Mouse (Mus musculus): Measurements from ENCODE around the gene Plpp3. TPM values are rescaled to one million over a fixed set of nuclear protein-coding genes. Genes with fewer than 3 reads are reported as not detected.

The Plpp3 gene
- polyA plus RNA-seq, 1 experiment from 2014 or later: 62.4 TPM

DNA sequence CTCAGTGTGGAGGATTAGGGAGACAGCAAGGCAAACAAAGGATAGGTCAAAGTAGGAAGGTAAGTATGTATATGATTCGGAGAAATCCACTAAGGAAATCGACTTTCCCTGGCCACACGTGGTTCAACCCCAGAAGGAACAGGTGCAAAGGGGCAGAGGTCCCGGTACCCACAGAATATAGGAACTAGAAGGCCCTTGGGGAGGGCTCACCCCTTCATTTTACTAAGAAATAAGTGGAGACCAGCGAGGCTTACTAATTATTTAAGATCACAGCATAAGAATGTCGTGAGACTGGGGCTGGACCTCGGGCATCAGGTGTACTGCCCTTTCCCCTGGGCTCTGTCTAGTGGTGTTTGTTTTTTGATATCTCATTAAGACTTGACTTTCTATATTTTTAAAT is 89.2 kb downstream of the Plpp3 start:
- DNase-seq (no peak), ATAC-seq (ENCODE audit: low FRiP score, low TSS enrichment) (no peak; the same call in 1 of the 2 replicates)
- Histone ChIP-seq H3K36me3 (ENCODE audit: control insufficient read depth, insufficient read depth, low read length) (no peaks in the 10 kb centered on the region), H3K4me1 (ENCODE audit: control insufficient read depth, insufficient read depth, low read length) (peaks cover 10% of the 10 kb centered on the region), H3K27ac (replicated peaks; ENCODE audit: low read depth, low read length) (no peak overlapping the region), H3K27me3 (ENCODE audit: control insufficient read depth, insufficient read depth, low read length) (no peaks in the 10 kb centered on the region), H3K4me2 (ENCODE audit: low read length) (no peak overlapping the region; the same call in 1 of the 2 replicates), H3K9me3 (ENCODE audit: control insufficient read depth, low read length) (no peaks in the 10 kb centered on the region), H3K4me3 (replicated peaks; ENCODE audit: low read depth, low read length) (no peak overlapping the region), H3K9ac (replicated peaks; ENCODE audit: low read length) (no peak overlapping the region)
- WGBS: 58% methylated on average over 7 of the region's 7 CpGs

DNA sequence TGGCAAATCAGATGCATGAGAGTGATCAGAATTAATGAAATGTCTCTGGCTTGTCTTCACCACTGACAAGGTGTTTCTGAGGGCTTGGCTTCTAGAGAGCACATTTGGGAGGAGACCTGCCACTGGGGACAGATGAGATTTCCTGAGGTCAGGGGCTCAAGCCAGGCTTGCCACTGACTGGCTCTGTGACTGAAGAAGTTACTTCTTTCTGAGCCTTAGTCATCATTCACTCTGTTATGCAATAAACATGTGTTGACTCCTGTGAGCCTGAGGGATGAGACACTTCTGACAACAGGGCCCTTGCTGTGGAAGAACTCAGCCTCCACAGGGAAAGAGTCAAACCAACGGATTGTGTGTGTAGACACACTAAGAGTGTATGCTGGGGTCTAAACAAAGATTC is 91.0 kb downstream of the Plpp3 start:
- Histone ChIP-seq H3K4me2 (ENCODE audit: low read length) (no peak overlapping the region), H3K4me3 (replicated peaks; ENCODE audit: low read depth, low read length) (no peak overlapping the region), H3K27ac (replicated peaks; ENCODE audit: low read depth, low read length) (no peak overlapping the region), H3K4me1 (ENCODE audit: control insufficient read depth, insufficient read depth, low read length) (peaks cover 10% of the 10 kb centered on the region), H3K9me3 (ENCODE audit: control insufficient read depth, low read length) (no peaks in the 10 kb centered on the region), H3K9ac (replicated peaks; ENCODE audit: low read length) (no peak overlapping the region), H3K36me3 (ENCODE audit: control insufficient read depth, insufficient read depth, low read length) (no peaks in the 10 kb centered on the region), H3K27me3 (ENCODE audit: control insufficient read depth, insufficient read depth, low read length) (no peaks in the 10 kb centered on the region)
- no peak for ATAC-seq (ENCODE audit: low FRiP score, low TSS enrichment)
- WGBS: 100% methylated on average over 1 of the region's 1 CpGs
- no peak for DNase-seq

DNA sequence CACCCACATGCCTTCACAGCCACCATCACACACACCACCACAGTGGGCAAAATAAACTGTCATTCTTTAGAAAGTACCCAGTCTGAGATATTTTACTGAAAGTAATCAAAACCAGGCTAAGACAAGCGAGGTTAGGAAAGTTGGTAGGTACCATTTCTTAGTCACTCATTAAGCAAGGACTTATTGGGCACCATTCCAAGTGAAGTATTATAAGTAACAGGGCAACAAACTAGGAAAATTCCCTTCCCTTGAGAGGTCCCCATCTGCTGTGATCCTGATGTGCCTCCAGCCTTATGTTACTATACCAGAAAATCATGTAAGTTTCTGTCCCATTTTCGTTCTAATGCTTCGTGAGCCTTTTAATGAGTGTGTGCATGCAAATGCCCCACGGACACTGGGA is 92.1 kb downstream of the Plpp3 start:
- H3K9me3 ChIP-seq (ENCODE audit: control insufficient read depth, low read length): no peaks in the 10 kb centered on the region
- no peak for DNase-seq
- no peak overlapping the region for H3K4me2 ChIP-seq (ENCODE audit: low read length)
- H3K4me3 ChIP-seq (replicated peaks; ENCODE audit: low read depth, low read length): no peak overlapping the region
- 77% methylated on average over 4 of the region's 4 CpGs for WGBS
- H3K27me3 ChIP-seq (ENCODE audit: control insufficient read depth, insufficient read depth, low read length): no peaks in the 10 kb centered on the region
- no peak overlapping the region for H3K27ac ChIP-seq (replicated peaks; ENCODE audit: low read depth, low read length)
- no peaks in the 10 kb centered on the region for H3K36me3 ChIP-seq (ENCODE audit: control insufficient read depth, insufficient read depth, low read length)
- H3K9ac ChIP-seq (replicated peaks; ENCODE audit: low read length): no peak overlapping the region
- H3K4me1 ChIP-seq (ENCODE audit: control insufficient read depth, insufficient read depth, low read length): peaks cover 10% of the 10 kb centered on the region
- ATAC-seq (ENCODE audit: low FRiP score, low TSS enrichment): no peak

DNA sequence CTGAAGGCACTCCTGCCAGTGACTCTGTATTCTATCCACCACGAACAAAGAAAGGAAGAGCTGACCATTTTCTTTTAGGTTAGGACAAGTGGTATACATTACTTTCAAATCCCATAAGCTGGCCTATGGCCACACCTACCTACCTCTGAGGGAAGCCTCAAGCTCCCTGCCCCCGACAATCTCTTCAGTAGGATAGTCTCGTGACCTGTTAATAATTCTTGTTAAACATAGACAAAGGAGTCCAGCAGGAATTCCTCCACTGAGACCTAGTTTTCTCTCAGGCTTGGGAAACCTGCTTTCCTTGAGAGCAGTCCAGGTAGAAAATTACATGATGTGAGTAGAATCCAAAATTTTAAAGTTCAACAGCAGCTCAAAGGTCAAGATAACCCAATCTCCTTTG is 93.8 kb downstream of the Plpp3 start:
- Histone ChIP-seq H3K9ac (replicated peaks; ENCODE audit: low read length) (no peak overlapping the region), H3K27ac (replicated peaks; ENCODE audit: low read depth, low read length) (no peak overlapping the region), H3K27me3 (ENCODE audit: control insufficient read depth, insufficient read depth, low read length) (no peaks in the 10 kb centered on the region), H3K4me2 (ENCODE audit: low read length) (no peak overlapping the region), H3K36me3 (ENCODE audit: control insufficient read depth, insufficient read depth, low read length) (no peaks in the 10 kb centered on the region), H3K4me3 (replicated peaks; ENCODE audit: low read depth, low read length) (no peak overlapping the region), H3K4me1 (ENCODE audit: control insufficient read depth, insufficient read depth, low read length) (no peaks in the 10 kb centered on the region), H3K9me3 (ENCODE audit: control insufficient read depth, low read length) (no peaks in the 10 kb centered on the region)
- WGBS: 90% methylated on average over 3 of the region's 3 CpGs
- ATAC-seq (ENCODE audit: low FRiP score, low TSS enrichment) (no peak), DNase-seq (no peak)

DNA sequence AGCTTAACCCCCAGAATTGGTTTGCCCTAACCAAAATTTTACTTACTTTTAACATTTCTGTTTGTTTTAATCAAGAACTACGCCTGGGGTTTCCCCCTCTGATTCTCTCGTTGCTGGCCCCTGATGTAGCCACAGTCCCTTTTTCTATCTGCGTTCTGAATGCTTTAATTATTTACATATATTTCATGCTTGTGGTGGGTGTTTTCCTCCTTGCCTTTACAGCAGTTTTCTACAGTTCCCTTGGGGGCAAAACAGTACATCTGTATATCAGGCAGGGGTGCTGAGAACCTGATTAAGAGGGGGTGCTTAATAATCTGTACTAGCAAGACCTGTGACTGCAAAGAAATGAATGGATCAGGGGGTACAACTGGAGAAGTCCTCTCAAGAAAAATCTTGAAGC is 94.9 kb downstream of the Plpp3 start:
- no peak overlapping the region for H3K4me3 ChIP-seq (replicated peaks; ENCODE audit: low read depth, low read length)
- no peak overlapping the region for H3K4me2 ChIP-seq (ENCODE audit: low read length)
- no peaks in the 10 kb centered on the region for H3K4me1 ChIP-seq (ENCODE audit: control insufficient read depth, insufficient read depth, low read length)
- H3K9ac ChIP-seq (replicated peaks; ENCODE audit: low read length): no peak overlapping the region
- ATAC-seq (ENCODE audit: low FRiP score, low TSS enrichment) (no peak), DNase-seq (no peak)
- no peak overlapping the region for H3K27ac ChIP-seq (replicated peaks; ENCODE audit: low read depth, low read length)
- H3K27me3 ChIP-seq (ENCODE audit: control insufficient read depth, insufficient read depth, low read length): no peaks in the 10 kb centered on the region
- WGBS: 61% methylated on average over 3 of the region's 3 CpGs
- no peaks in the 10 kb centered on the region for H3K36me3 ChIP-seq (ENCODE audit: control insufficient read depth, insufficient read depth, low read length)
- H3K9me3 ChIP-seq (ENCODE audit: control insufficient read depth, low read length): no peaks in the 10 kb centered on the region

DNA sequence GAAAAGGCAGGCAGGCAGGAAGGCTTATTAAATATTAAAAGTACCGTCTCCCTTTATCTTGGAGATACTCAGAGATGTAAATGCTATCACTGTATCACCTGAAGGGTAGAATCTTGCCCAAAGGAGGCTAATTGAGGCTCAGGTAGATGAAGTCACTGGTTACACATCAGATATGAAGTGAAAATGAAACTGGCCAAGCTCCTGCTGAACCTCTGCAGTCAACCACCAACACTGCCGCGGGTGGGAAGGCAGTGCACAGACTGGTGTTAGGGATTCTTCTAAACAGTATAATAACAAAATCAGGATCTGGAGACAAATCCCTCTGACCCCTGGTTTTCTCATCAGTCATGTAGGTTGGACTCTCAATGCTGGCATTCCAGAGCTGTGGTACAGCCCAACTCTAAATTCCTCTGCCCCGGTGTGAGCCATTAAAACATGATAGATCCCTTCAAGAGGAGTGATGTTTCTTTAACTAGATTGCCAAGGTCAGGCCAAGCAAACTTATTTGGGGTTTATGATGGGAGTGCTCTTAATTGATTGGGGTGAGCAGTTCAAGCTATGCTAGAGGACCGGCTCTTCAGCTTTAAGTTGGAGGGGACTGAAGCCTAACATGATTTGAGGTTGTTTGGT is 95.5 kb downstream of the Plpp3 start:
- Histone ChIP-seq H3K27me3 (ENCODE audit: control insufficient read depth, insufficient read depth, low read length) (no peaks in the 10 kb centered on the region), H3K4me3 (replicated peaks; ENCODE audit: low read depth, low read length) (no peak overlapping the region), H3K36me3 (ENCODE audit: control insufficient read depth, insufficient read depth, low read length) (no peaks in the 10 kb centered on the region), H3K27ac (replicated peaks; ENCODE audit: low read depth, low read length) (no peak overlapping the region), H3K4me1 (ENCODE audit: control insufficient read depth, insufficient read depth, low read length) (no peaks in the 10 kb centered on the region), H3K9ac (replicated peaks; ENCODE audit: low read length) (no peak overlapping the region), H3K4me2 (ENCODE audit: low read length) (no peak overlapping the region), H3K9me3 (ENCODE audit: control insufficient read depth, low read length) (no peaks in the 10 kb centered on the region)
- no peak for DNase-seq
- WGBS: 84% methylated on average over 5 of the region's 5 CpGs
- ATAC-seq (ENCODE audit: low FRiP score, low TSS enrichment): no peak

DNA sequence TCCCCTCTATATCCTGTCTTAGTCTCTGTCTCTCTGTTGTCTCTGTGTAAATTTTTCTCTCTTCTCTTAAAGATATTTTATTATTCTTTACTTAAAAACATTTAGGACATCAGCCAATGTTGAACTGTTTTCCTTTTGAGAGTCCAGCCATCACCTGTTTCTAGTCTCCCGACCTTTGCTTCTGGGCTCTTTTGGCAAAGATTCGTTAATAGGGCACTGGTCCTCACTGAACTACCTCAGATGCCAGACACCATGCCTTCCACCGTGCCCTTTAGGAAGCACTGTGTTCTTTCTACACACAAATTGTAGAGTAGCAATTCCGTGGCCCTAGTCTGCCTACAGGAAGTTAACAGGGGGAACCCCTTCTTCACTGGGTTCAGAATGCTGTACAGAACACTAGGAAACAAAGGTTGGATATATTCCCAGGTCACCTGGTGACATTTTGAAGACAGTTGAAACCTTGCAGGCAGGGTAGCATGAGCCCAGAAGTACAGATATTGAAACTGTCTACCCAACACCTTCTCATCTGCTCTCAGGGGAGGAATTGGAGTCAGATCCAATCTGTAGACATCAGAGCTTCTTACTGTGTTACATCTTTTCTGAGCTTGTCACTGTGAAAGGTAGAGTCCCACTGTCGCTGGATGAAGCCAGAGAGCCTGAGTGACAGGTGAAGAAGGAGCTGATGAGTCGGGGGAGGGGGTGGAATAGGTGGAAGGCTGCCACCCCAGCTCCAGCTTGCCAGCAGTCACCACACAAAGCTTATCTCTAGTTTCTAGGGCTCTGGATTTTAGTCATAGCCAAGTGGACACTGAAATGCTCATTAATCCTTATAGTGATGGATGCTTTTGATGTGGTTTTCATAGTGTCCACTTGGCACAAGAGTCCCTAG is 96.5 kb downstream of the Plpp3 start:
- H3K9me3 ChIP-seq (ENCODE audit: control insufficient read depth, low read length): no peaks in the 10 kb centered on the region
- H3K4me2 ChIP-seq (ENCODE audit: low read length): no peak overlapping the region
- no peaks in the 10 kb centered on the region for H3K36me3 ChIP-seq (ENCODE audit: control insufficient read depth, insufficient read depth, low read length)
- DNase-seq (no peak), ATAC-seq (ENCODE audit: low FRiP score, low TSS enrichment) (no peak)
- H3K4me1 ChIP-seq (ENCODE audit: control insufficient read depth, insufficient read depth, low read length): no peaks in the 10 kb centered on the region
- no peak overlapping the region for H3K27ac ChIP-seq (replicated peaks; ENCODE audit: low read depth, low read length)
- H3K4me3 ChIP-seq (replicated peaks; ENCODE audit: low read depth, low read length): no peak overlapping the region
- no peak overlapping the region for H3K9ac ChIP-seq (replicated peaks; ENCODE audit: low read length)
- WGBS: 73% methylated on average over 6 of the region's 6 CpGs
- H3K27me3 ChIP-seq (ENCODE audit: control insufficient read depth, insufficient read depth, low read length): no peaks in the 10 kb centered on the region

DNA sequence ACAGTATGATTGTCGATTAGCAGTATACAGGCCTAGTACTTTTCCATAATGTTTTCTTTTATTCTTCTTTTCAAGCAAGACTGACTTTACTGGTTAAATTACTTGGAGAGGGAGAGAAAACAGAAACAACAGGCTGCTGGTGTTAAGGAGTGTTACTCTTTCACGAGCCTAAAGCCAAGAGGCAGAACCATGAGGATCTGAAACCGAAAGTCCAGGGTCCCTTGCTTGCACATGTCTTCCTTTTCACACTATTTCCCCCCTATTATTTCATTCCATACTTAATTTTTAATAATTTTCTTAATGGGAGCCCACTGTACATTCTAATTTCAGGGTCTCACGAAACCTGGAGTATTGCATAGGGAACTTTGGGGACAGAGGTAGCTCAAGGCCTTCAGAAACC is 97.2 kb downstream of the Plpp3 start:
- H3K9me3 ChIP-seq (ENCODE audit: control insufficient read depth, low read length): no peaks in the 10 kb centered on the region
- no peaks in the 10 kb centered on the region for H3K27me3 ChIP-seq (ENCODE audit: control insufficient read depth, insufficient read depth, low read length)
- no peak overlapping the region for H3K27ac ChIP-seq (replicated peaks; ENCODE audit: low read depth, low read length)
- H3K4me3 ChIP-seq (replicated peaks; ENCODE audit: low read depth, low read length): no peak overlapping the region
- 93% methylated on average over 4 of the region's 4 CpGs for WGBS
- no peak for DNase-seq
- H3K36me3 ChIP-seq (ENCODE audit: control insufficient read depth, insufficient read depth, low read length): no peaks in the 10 kb centered on the region
- no peak overlapping the region for H3K9ac ChIP-seq (replicated peaks; ENCODE audit: low read length)
- no peak overlapping the region for H3K4me2 ChIP-seq (ENCODE audit: low read length)
- no peak for ATAC-seq (ENCODE audit: low FRiP score, low TSS enrichment)
- H3K4me1 ChIP-seq (ENCODE audit: control insufficient read depth, insufficient read depth, low read length): no peaks in the 10 kb centered on the region

DNA sequence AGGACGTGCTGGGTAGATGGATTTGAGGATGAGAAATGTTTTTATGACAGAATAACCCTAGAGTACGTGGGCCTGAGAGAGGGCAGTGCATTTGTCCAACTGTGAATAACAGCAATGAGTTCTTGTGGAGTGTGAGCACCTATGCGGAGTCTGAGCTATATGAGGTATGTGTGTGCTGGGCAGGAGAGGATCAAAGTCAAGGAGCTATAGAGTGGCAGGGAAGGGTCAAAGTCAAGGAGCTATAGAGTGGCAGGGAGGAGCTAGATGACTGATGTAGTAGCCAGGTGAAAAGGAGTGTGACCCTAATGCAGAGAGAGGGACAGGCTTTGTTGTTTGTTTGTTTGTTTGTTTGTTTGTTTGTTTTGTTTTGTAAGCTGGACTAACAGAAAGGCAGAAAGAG is 98.0 kb downstream of the Plpp3 start:
- ATAC-seq (ENCODE audit: low FRiP score, low TSS enrichment): no peak
- H3K27me3 ChIP-seq (ENCODE audit: control insufficient read depth, insufficient read depth, low read length): no peaks in the 10 kb centered on the region
- no peaks in the 10 kb centered on the region for H3K9me3 ChIP-seq (ENCODE audit: control insufficient read depth, low read length)
- no peak overlapping the region for H3K4me2 ChIP-seq (ENCODE audit: low read length)
- WGBS: 92% methylated on average over 3 of the region's 3 CpGs
- no peak overlapping the region for H3K27ac ChIP-seq (replicated peaks; ENCODE audit: low read depth, low read length)
- no peak for DNase-seq
- no peak overlapping the region for H3K4me3 ChIP-seq (replicated peaks; ENCODE audit: low read depth, low read length)
- no peaks in the 10 kb centered on the region for H3K36me3 ChIP-seq (ENCODE audit: control insufficient read depth, insufficient read depth, low read length)
- H3K9ac ChIP-seq (replicated peaks; ENCODE audit: low read length): no peak overlapping the region
- no peaks in the 10 kb centered on the region for H3K4me1 ChIP-seq (ENCODE audit: control insufficient read depth, insufficient read depth, low read length)

Data from midbrain, embryonic 14.5 days (tissue).